Comparison of ENCODE assay signal across 17 mouse cellular contexts in the genomic region with DNA sequence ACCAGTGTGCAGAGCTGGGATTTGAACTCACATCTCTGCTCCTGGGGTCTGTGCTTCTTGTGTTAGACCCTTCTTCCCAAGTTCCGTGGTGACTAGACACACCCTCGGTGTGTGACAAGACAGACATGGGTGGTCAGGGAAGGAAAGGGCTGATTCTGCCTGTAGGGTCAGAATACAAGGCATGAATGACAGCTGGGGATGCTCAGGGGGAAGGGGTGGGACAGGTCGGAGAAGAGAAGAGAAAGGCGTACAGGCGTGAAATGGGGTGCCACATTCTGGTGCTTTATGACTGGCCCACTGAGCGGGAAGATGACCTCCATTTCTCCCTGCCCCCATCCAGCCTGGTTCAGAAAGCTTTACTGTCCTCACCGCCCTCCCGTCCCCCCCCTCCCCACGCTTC. TPM values are rescaled to one million over a fixed set of nuclear protein-coding genes. Genes with fewer than 3 reads are reported as not detected.
DNase-seq lines count a peak whose midpoint lies in the region; ATAC-seq lines count a peak whose summit lies in the region.
"Had no signal": no experiment of that assay in that cellular context is flagged by ENCODE, and none has a peak within 500 bp of the region (broad histone marks: within the 10 kb centered on the region; RNA-seq: fewer than 3 reads in every experiment).

No protein-coding gene starts in this region.

- peaks cover 50% of the 10 kb centered on the region for H3K27me3 ChIP-seq in forebrain, embryonic 14.5 days (replicated peaks; ENCODE audit: control insufficient read depth, insufficient read depth, low read length)
- H3K27me3 ChIP-seq in hindbrain, embryonic 11.5 days (ENCODE audit: control insufficient read depth, insufficient read depth, low read length) = peaks cover 17% of the 10 kb centered on the region; the same call in 1 of the 2 replicates
- H3K27me3 ChIP-seq in midbrain, embryonic 11.5 days (ENCODE audit: control insufficient read depth, insufficient read depth, low read length) = peaks cover 18% of the 10 kb centered on the region
- peaks cover 88% of the 10 kb centered on the region for H3K27me3 ChIP-seq in neural tube, embryonic 13.5 days

- no peak for DNase-seq in forebrain, embryonic 14.5 days (ENCODE audit: low spot score)
- DNase-seq in hindbrain, embryonic 11.5 days (ENCODE audit: low spot score) = no peak
- DNase-seq in midbrain, embryonic 11.5 days (ENCODE audit: low spot score, missing footprints) = peak; percentile 90
- no peak for DNase-seq in cerebellum, postnatal 14 days
- DNase-seq in kidney, adult 9 months = no peak
- DNase-seq in adrenal gland, adult 18-20 months (ENCODE audit: low spot score in 2 of 2) = no peak
- DNase-seq: heart, adult 11 months; kidney, adult 2 months; liver, embryonic 13.5 days; spleen, adult 18-20 months had no signal

- peak; percentile 19; the same call in 1 of the 2 replicates for ATAC-seq in forebrain, embryonic 14.5 days
- peak; percentile 75 for ATAC-seq in hindbrain, embryonic 11.5 days (ENCODE audit: low FRiP score)
- ATAC-seq in midbrain, embryonic 11.5 days (ENCODE audit: low FRiP score) = peak; percentile 54
- peak; percentile 30 for ATAC-seq in neural tube, embryonic 13.5 days (ENCODE audit: low read depth)
- ATAC-seq: CD4-positive, CD25-positive, alpha-beta regulatory T cell, adult 4 months had no signal

- H3K4me1 ChIP-seq in forebrain, embryonic 14.5 days (ENCODE audit: control insufficient read depth, insufficient read depth, low read length) = peaks cover 25% of the 10 kb centered on the region
- H3K4me1 ChIP-seq in hindbrain, embryonic 11.5 days (replicated peaks; ENCODE audit: control insufficient read depth, insufficient read depth, low read length) = peaks cover 9% of the 10 kb centered on the region
- peaks cover 24% of the 10 kb centered on the region for H3K4me1 ChIP-seq in midbrain, embryonic 11.5 days (ENCODE audit: control insufficient read depth, insufficient read depth, low read length)
- H3K4me1 ChIP-seq in neural tube, embryonic 13.5 days (replicated peaks) = peaks cover 48% of the 10 kb centered on the region
- H3K4me1 ChIP-seq: liver, embryonic 13.5 days had no signal

- H3K4me2 ChIP-seq in forebrain, embryonic 14.5 days (ENCODE audit: low read length) = peak overlapping the region; percentile 1; the same call in 1 of the 2 replicates
- H3K4me2 ChIP-seq in hindbrain, embryonic 11.5 days (replicated peaks; ENCODE audit: low read depth, low read length) = no peak overlapping the region
- no peak overlapping the region for H3K4me2 ChIP-seq in midbrain, embryonic 11.5 days
- H3K4me2 ChIP-seq in neural tube, embryonic 13.5 days = no peak overlapping the region
- H3K4me2 ChIP-seq: heart, embryonic 15.5 days; limb, embryonic 12.5 days; liver, embryonic 13.5 days; lung, embryonic 15.5 days; stomach, embryonic 15.5 days had no signal

- no peaks in the 10 kb centered on the region for H3K9me3 ChIP-seq in forebrain, embryonic 14.5 days (replicated peaks; ENCODE audit: control insufficient read depth, low read length)
- no peaks in the 10 kb centered on the region for H3K9me3 ChIP-seq in hindbrain, embryonic 11.5 days (ENCODE audit: control insufficient read depth, low read length)
- no peaks in the 10 kb centered on the region for H3K9me3 ChIP-seq in midbrain, embryonic 11.5 days (ENCODE audit: control insufficient read depth, low read length)
- H3K9me3 ChIP-seq in neural tube, embryonic 13.5 days = no peaks in the 10 kb centered on the region
- H3K9me3 ChIP-seq: G1E; heart, embryonic 15.5 days; limb, embryonic 12.5 days; liver, embryonic 13.5 days; lung, embryonic 15.5 days; stomach, embryonic 15.5 days had no signal

- 13% methylated on average over 6 of the region's 9 CpGs for WGBS in forebrain, embryonic 14.5 days
- WGBS in hindbrain, embryonic 11.5 days = 6% methylated on average over 8 of the region's 9 CpGs
- WGBS in midbrain, embryonic 11.5 days = 14% methylated on average over 6 of the region's 9 CpGs
- 6% methylated on average over 7 of the region's 9 CpGs for WGBS in neural tube, embryonic 13.5 days

- no peaks in the 10 kb centered on the region for H3K36me3 ChIP-seq in forebrain, embryonic 14.5 days (ENCODE audit: control insufficient read depth, insufficient read depth, low read length)
- H3K36me3 ChIP-seq in hindbrain, embryonic 11.5 days (ENCODE audit: control insufficient read depth, insufficient read depth, low read length) = no peaks in the 10 kb centered on the region
- H3K36me3 ChIP-seq in midbrain, embryonic 11.5 days (ENCODE audit: control insufficient read depth, insufficient read depth, low read length) = no peaks in the 10 kb centered on the region
- H3K36me3 ChIP-seq in neural tube, embryonic 13.5 days = no peaks in the 10 kb centered on the region
- H3K36me3 ChIP-seq: G1E; heart, embryonic 15.5 days; limb, embryonic 12.5 days; liver, embryonic 13.5 days; lung, embryonic 15.5 days; stomach, embryonic 15.5 days had no signal

- H3K4me3 ChIP-seq in forebrain, embryonic 14.5 days (ENCODE audit: low read depth, low read length) = no peak overlapping the region
- H3K4me3 ChIP-seq in hindbrain, embryonic 11.5 days (ENCODE audit: low read depth, low read length) = no peak overlapping the region
- H3K4me3 ChIP-seq in midbrain, embryonic 11.5 days (ENCODE audit: low read depth, low read length) = no peak overlapping the region
- H3K4me3 ChIP-seq in neural tube, embryonic 13.5 days = no peak overlapping the region
- H3K4me3 ChIP-seq: heart, embryonic 15.5 days; limb, embryonic 12.5 days; liver, embryonic 13.5 days; lung, embryonic 15.5 days; stomach, embryonic 15.5 days had no signal

- H3K27ac ChIP-seq in forebrain, embryonic 14.5 days (ENCODE audit: low read depth, low read length) = peak overlapping the region; percentile 76
- H3K27ac ChIP-seq in hindbrain, embryonic 11.5 days (ENCODE audit: low read depth, low read length) = peak overlapping the region; percentile 24; the same call in 1 of the 2 replicates
- H3K27ac ChIP-seq in midbrain, embryonic 11.5 days (ENCODE audit: low read depth, low read length) = peak overlapping the region; percentile 1; the same call in 1 of the 2 replicates
- H3K27ac ChIP-seq in neural tube, embryonic 13.5 days (replicated peaks) = peak overlapping the region; percentile 68
- H3K27ac ChIP-seq: heart, embryonic 15.5 days; limb, embryonic 12.5 days; liver, embryonic 13.5 days; lung, embryonic 15.5 days; stomach, embryonic 15.5 days had no signal

- no peak overlapping the region for H3K9ac ChIP-seq in forebrain, embryonic 14.5 days (ENCODE audit: low read length)
- H3K9ac ChIP-seq in hindbrain, embryonic 11.5 days (ENCODE audit: low read depth, low read length) = no peak overlapping the region
- H3K9ac ChIP-seq in midbrain, embryonic 11.5 days (ENCODE audit: low read length) = no peak overlapping the region
- no peak overlapping the region for H3K9ac ChIP-seq in neural tube, embryonic 13.5 days
- H3K9ac ChIP-seq: heart, embryonic 15.5 days; limb, embryonic 12.5 days; liver, embryonic 13.5 days; lung, embryonic 15.5 days; stomach, embryonic 15.5 days had no signal

RNA-seq across cellular contexts. Expression of a gene that starts 47.5 kb away (rescaled TPM):
- 27.6 and 31.9 TPM in 2 replicates for polyA plus RNA-seq in forebrain, embryonic 14.5 days (2014; fragmentation: Nextera tagmentation; extraction: Ambion mirVana)
- 23.4 and 32.1 TPM in 2 replicates for polyA plus RNA-seq in hindbrain, embryonic 11.5 days (2014; fragmentation: Nextera tagmentation; extraction: Ambion mirVana)
- 22.0 and 27.3 TPM in 2 replicates for polyA plus RNA-seq in midbrain, embryonic 11.5 days (2014; fragmentation: Nextera tagmentation; extraction: Ambion mirVana)
- polyA plus RNA-seq in neural tube, embryonic 13.5 days (2015; fragmentation: Nextera tagmentation; extraction: Ambion mirVana) = 31.6 and 31.7 TPM in 2 replicates
- 10 to 100 TPM; 25.1 to 54.6 TPM for total RNA-seq in adrenal gland, adult 18-20 months (2021)

Comparison
In these comparisons a context has a peak if more than half of its experiments do, and no peak if none do; other contexts are left out.
1. ATAC-seq: peak in every context shown above with its lines; median percentile 75 in hindbrain, embryonic 11.5 days; 54 in midbrain, embryonic 11.5 days; 30 in neural tube, embryonic 13.5 days; 19 in forebrain, embryonic 14.5 days.
2. H3K27ac ChIP-seq: peak in every context shown above with its lines; median percentile 76 in forebrain, embryonic 14.5 days; 68 in neural tube, embryonic 13.5 days; 24 in hindbrain, embryonic 11.5 days; 1 in midbrain, embryonic 11.5 days.